Mouse (Mus musculus): ENCODE measurements around the gene 1700093K21Rik. TPM values are rescaled to one million over a fixed set of nuclear protein-coding genes. Genes with fewer than 3 reads are reported as not detected.
A peak's percentile ranks its signal among the peaks of the same experiment; 100 is the strongest.
"Not testable (repeated sequence)": the region's sequence is repeated elsewhere in the genome, so short reads cannot be mapped to it uniquely, and the experiment has no call there.

The 1700093K21Rik gene
- not detected in 2 replicates for polyA plus RNA-seq (2014; fragmentation: Nextera tagmentation; extraction: Ambion mirVana)

- Histone ChIP-seq H3K4me3 (ENCODE audit: low read depth, low read length) (no peak within 1 kb of the TSS), H3K9me3 (replicated peaks; ENCODE audit: control insufficient read depth, low read length) (no peaks in the 10 kb centered on the region), H3K4me2 (ENCODE audit: low read depth, low read length) (no peak within 1 kb of the TSS), H3K36me3 (replicated peaks; ENCODE audit: control insufficient read depth, insufficient read depth, low read depth, low read length) (no peaks in the 10 kb centered on the region), H3K27me3 (ENCODE audit: control insufficient read depth, insufficient read depth, low read length) (no peaks in the 10 kb centered on the region), H3K4me1 (ENCODE audit: control insufficient read depth, insufficient read depth, low read length) (no peaks in the 10 kb centered on the region), H3K9ac (replicated peaks; ENCODE audit: low read length) (no peak within 1 kb of the TSS), H3K27ac (replicated peaks; ENCODE audit: low read depth, low read length) (no peak within 1 kb of the TSS)
- DNase-seq (ENCODE audit: low spot score) (no peak), ATAC-seq (replicated peaks; ENCODE audit: insufficient number of reproducible peaks, low FRiP score, low TSS enrichment, low read depth) (no peak)
- WGBS, result 47% methylated on average over 5 of the region's 5 CpGs
Measured at GRCm38 (mm10) chr11:23520473-23521205, at the start of gene 1700093K21Rik. TSS of gene 1700093K21Rik (minus strand) at chr11:23521155.

- no peaks in the 10 kb centered on the region; the same call in 1 of the 2 replicates for H3K36me3 ChIP-seq (replicated peaks; ENCODE audit: control insufficient read depth, insufficient read depth, low read depth, low read length)
- no peak for DNase-seq (ENCODE audit: low spot score)
- 93% methylated on average over 7 of the region's 7 CpGs for WGBS
Measured at GRCm38 (mm10) chr11:23570130-23570529, 49.2 kb upstream of the 1700093K21Rik start.

GRCm38 (mm10) chr11:23565761-23566160 is 44.8 kb upstream of the 1700093K21Rik start:
- H3K27ac ChIP-seq (replicated peaks; ENCODE audit: low read depth, low read length), result no peak overlapping the region
- no peaks in the 10 kb centered on the region for H3K4me1 ChIP-seq (ENCODE audit: control insufficient read depth, insufficient read depth, low read length)
- no peaks in the 10 kb centered on the region for H3K9me3 ChIP-seq (replicated peaks; ENCODE audit: control insufficient read depth, low read length)
- H3K9ac ChIP-seq (replicated peaks; ENCODE audit: low read length), result no peak overlapping the region
- H3K36me3 ChIP-seq (replicated peaks; ENCODE audit: control insufficient read depth, insufficient read depth, low read depth, low read length), result no peaks in the 10 kb centered on the region
- H3K27me3 ChIP-seq (ENCODE audit: control insufficient read depth, insufficient read depth, low read length), result no peaks in the 10 kb centered on the region
- H3K4me2 ChIP-seq (ENCODE audit: low read depth, low read length), result no peak overlapping the region
- 51% methylated on average over 6 of the region's 6 CpGs for WGBS
- DNase-seq (ENCODE audit: low spot score), result peak; percentile 75
- peak; percentile 56 for ATAC-seq (replicated peaks; ENCODE audit: insufficient number of reproducible peaks, low FRiP score, low TSS enrichment, low read depth)
- H3K4me3 ChIP-seq (ENCODE audit: low read depth, low read length), result no peak overlapping the region

More at GRCm38 (mm10) chr11:23570130-23570529, 49.2 kb upstream of the 1700093K21Rik start:
- H3K9ac ChIP-seq (replicated peaks; ENCODE audit: low read length), result no peak overlapping the region
- H3K4me3 ChIP-seq (ENCODE audit: low read depth, low read length), result no peak overlapping the region
- H3K9me3 ChIP-seq (replicated peaks; ENCODE audit: control insufficient read depth, low read length), result no peaks in the 10 kb centered on the region
- H3K27ac ChIP-seq (replicated peaks; ENCODE audit: low read depth, low read length), result no peak overlapping the region
- H3K4me2 ChIP-seq (ENCODE audit: low read depth, low read length), result no peak overlapping the region
- no peak for ATAC-seq (replicated peaks; ENCODE audit: insufficient number of reproducible peaks, low FRiP score, low TSS enrichment, low read depth)
- no peaks in the 10 kb centered on the region for H3K27me3 ChIP-seq (ENCODE audit: control insufficient read depth, insufficient read depth, low read length)
- no peaks in the 10 kb centered on the region for H3K4me1 ChIP-seq (ENCODE audit: control insufficient read depth, insufficient read depth, low read length)

- no peak for DNase-seq (ENCODE audit: low spot score)
- Histone ChIP-seq H3K4me2 (ENCODE audit: low read depth, low read length) (no peak overlapping the region), H3K27ac (replicated peaks; ENCODE audit: low read depth, low read length) (no peak overlapping the region), H3K9ac (replicated peaks; ENCODE audit: low read length) (no peak overlapping the region), H3K27me3 (ENCODE audit: control insufficient read depth, insufficient read depth, low read length) (no peaks in the 10 kb centered on the region), H3K4me3 (ENCODE audit: low read depth, low read length) (no peak overlapping the region), H3K9me3 (replicated peaks; ENCODE audit: control insufficient read depth, low read length) (no peaks in the 10 kb centered on the region), H3K4me1 (ENCODE audit: control insufficient read depth, insufficient read depth, low read length) (no peaks in the 10 kb centered on the region), H3K36me3 (replicated peaks; ENCODE audit: control insufficient read depth, insufficient read depth, low read depth, low read length) (no peaks in the 10 kb centered on the region)
- WGBS, result 58% methylated on average over 6 of the region's 6 CpGs
- no peak for ATAC-seq (replicated peaks; ENCODE audit: insufficient number of reproducible peaks, low FRiP score, low TSS enrichment, low read depth)
Measured at GRCm38 (mm10) chr11:23557039-23557630, 36.2 kb upstream of the 1700093K21Rik start.

- ATAC-seq (replicated peaks; ENCODE audit: insufficient number of reproducible peaks, low FRiP score, low TSS enrichment, low read depth), result no peak
- H3K4me2 ChIP-seq (ENCODE audit: low read depth, low read length), result no peak overlapping the region
- no peaks in the 10 kb centered on the region for H3K27me3 ChIP-seq (ENCODE audit: control insufficient read depth, insufficient read depth, low read length)
- H3K9me3 ChIP-seq (replicated peaks; ENCODE audit: control insufficient read depth, low read length), result no peaks in the 10 kb centered on the region
- 85% methylated on average over 2 of the region's 2 CpGs for WGBS
- no peak overlapping the region for H3K27ac ChIP-seq (replicated peaks; ENCODE audit: low read depth, low read length)
- no peaks in the 10 kb centered on the region for H3K36me3 ChIP-seq (replicated peaks; ENCODE audit: control insufficient read depth, insufficient read depth, low read depth, low read length)
- no peak overlapping the region for H3K4me3 ChIP-seq (ENCODE audit: low read depth, low read length)
- no peak overlapping the region for H3K9ac ChIP-seq (replicated peaks; ENCODE audit: low read length)
- no peak for DNase-seq (ENCODE audit: low spot score)
- no peaks in the 10 kb centered on the region for H3K4me1 ChIP-seq (ENCODE audit: control insufficient read depth, insufficient read depth, low read length)
Measured at GRCm38 (mm10) chr11:23537446-23537845, 16.5 kb upstream of the 1700093K21Rik start.

- Histone ChIP-seq H3K4me2 (ENCODE audit: low read depth, low read length) (no peak overlapping the region), H3K9me3 (replicated peaks; ENCODE audit: control insufficient read depth, low read length) (no peaks in the 10 kb centered on the region), H3K27ac (replicated peaks; ENCODE audit: low read depth, low read length) (no peak overlapping the region), H3K4me3 (ENCODE audit: low read depth, low read length) (no peak overlapping the region), H3K4me1 (ENCODE audit: control insufficient read depth, insufficient read depth, low read length) (no peaks in the 10 kb centered on the region), H3K36me3 (replicated peaks; ENCODE audit: control insufficient read depth, insufficient read depth, low read depth, low read length) (no peaks in the 10 kb centered on the region), H3K27me3 (ENCODE audit: control insufficient read depth, insufficient read depth, low read length) (no peaks in the 10 kb centered on the region), H3K9ac (replicated peaks; ENCODE audit: low read length) (no peak overlapping the region)
- WGBS, result 76% methylated on average over 3 of the region's 3 CpGs
- DNase-seq (ENCODE audit: low spot score), result no peak
- no peak for ATAC-seq (replicated peaks; ENCODE audit: insufficient number of reproducible peaks, low FRiP score, low TSS enrichment, low read depth)
Measured at GRCm38 (mm10) chr11:23518981-23519380, 2.0 kb downstream of the 1700093K21Rik start.

- Histone ChIP-seq H3K27ac (replicated peaks; ENCODE audit: low read depth, low read length) (no peak overlapping the region), H3K9ac (replicated peaks; ENCODE audit: low read length) (no peak overlapping the region), H3K4me2 (ENCODE audit: low read depth, low read length) (no peak overlapping the region), H3K36me3 (replicated peaks; ENCODE audit: control insufficient read depth, insufficient read depth, low read depth, low read length) (no peaks in the 10 kb centered on the region), H3K27me3 (ENCODE audit: control insufficient read depth, insufficient read depth, low read length) (no peaks in the 10 kb centered on the region), H3K9me3 (replicated peaks; ENCODE audit: control insufficient read depth, low read length) (no peaks in the 10 kb centered on the region), H3K4me1 (ENCODE audit: control insufficient read depth, insufficient read depth, low read length) (no peaks in the 10 kb centered on the region), H3K4me3 (ENCODE audit: low read depth, low read length) (no peak overlapping the region)
- WGBS, result 78% methylated on average over 2 of the region's 2 CpGs
- no peak for ATAC-seq (replicated peaks; ENCODE audit: insufficient number of reproducible peaks, low FRiP score, low TSS enrichment, low read depth)
- no peak for DNase-seq (ENCODE audit: low spot score)
Measured at GRCm38 (mm10) chr11:23515315-23515714, 5.6 kb downstream of the 1700093K21Rik start.

GRCm38 (mm10) chr11:23514785-23515184 is 6.2 kb downstream of the 1700093K21Rik start:
- 68% methylated on average over 4 of the region's 4 CpGs for WGBS

More at GRCm38 (mm10) chr11:23514785-23515184, 6.2 kb downstream of the 1700093K21Rik start:
- H3K27me3 ChIP-seq (ENCODE audit: control insufficient read depth, insufficient read depth, low read length); ATAC-seq (replicated peaks; ENCODE audit: insufficient number of reproducible peaks, low FRiP score, low TSS enrichment, low read depth); H3K4me1 ChIP-seq (ENCODE audit: control insufficient read depth, insufficient read depth, low read length); DNase-seq (ENCODE audit: low spot score); H3K4me3 ChIP-seq (ENCODE audit: low read depth, low read length); H3K9me3 ChIP-seq (replicated peaks; ENCODE audit: control insufficient read depth, low read length); H3K27ac ChIP-seq (replicated peaks; ENCODE audit: low read depth, low read length); H3K9ac ChIP-seq (replicated peaks; ENCODE audit: low read length); H3K36me3 ChIP-seq (replicated peaks; ENCODE audit: control insufficient read depth, insufficient read depth, low read depth, low read length); H3K4me2 ChIP-seq (ENCODE audit: low read depth, low read length): not testable (repeated sequence)
